Mouse (Mus musculus) embryo, embryonic 9.5 days (tissue): ENCODE data around the gene Ckm.

Experiments
- DNase-seq: peaks from one replicate; pipeline ENCODE4 v3.0.0-alpha.2; 2017; ENCODE audit errors: extremely low spot score

The Ckm gene

DNA sequence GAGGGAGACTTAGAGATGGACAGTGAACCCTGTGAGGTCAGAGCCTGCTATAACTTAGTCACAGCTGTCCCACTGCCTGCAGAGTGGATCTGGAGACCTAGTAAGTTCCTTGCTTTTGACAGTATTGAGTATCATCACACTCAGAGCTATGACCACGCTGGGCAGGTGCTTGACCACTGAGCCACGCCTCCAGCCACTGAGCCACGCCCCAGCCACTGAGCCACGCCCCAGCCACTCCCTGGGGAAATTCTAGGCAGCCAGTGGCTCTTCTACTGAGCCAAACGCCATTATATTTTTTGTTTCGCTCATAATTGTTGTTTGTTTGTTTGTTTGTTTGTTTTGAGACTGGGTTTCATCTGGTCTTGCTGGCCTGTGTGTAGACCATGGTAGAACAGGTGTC lies 63.1 kb downstream of the Ckm start:
- no peak for DNase-seq

- no peak for DNase-seq
Measured at GRCm38 (mm10) chr7:19468279-19468678, 63.7 kb downstream of the Ckm start.

DNA sequence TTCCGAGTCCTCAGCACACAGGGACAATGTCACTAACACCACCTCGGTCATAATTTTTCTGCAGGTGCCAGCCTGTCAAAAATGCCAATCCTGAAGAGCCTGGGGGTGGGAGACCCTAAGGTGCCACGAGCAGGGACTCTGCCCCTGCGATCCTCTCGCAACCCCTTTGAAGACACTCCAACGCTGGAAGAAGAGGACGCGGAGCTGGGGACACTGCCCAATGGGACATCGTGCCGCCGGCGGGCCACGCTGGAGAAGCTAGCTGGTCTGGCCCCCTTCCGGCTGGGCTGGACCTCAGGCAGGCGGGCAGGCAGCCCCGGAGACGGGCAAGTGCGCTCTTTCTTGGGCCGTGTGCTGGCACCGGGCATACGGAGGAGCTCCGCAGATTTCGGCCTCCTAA lies 64.8 kb downstream of the Ckm start:
- DNase-seq, result no peak

- DNase-seq, result no peak
Measured at GRCm38 (mm10) chr7:19470308-19470707, 65.7 kb downstream of the Ckm start.

- DNase-seq, result no peak
Measured at GRCm38 (mm10) chr7:19472403-19472802, 67.8 kb downstream of the Ckm start.
